Mouse (Mus musculus): ENCODE data around the gene Nxpe3.

DNA sequence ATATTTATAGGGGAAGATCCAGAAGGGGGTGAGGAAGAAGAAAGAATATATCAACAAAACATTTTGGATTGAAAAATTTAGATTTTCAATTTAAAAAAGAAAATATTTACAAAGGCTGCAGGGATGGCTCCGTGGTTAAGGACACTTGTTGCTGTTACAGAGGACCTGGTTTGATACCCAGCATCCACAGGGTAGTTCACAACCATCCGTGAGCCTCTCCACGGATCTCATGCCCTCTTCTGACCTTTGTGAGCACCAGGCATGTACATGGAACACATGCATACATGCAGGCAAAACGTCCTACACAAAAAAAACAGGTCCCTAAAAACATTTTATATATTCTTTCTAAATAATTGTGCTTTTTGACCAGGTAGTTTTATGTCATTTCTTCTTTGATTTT is 31.3 kb downstream of the Nxpe3 start:
- no peak for TF ChIP-seq CTCF (IDR thresholded peaks at IDR 0.05; ENCODE audit: borderline replicate concordance, insufficient read depth, low read length)
- TF ChIP-seq POLR2A (IDR thresholded peaks at IDR 0.05; ENCODE audit: low read depth, low read length) = no peak
